In genomic region chr5:125072425-125072824, GRCm38 (mm10) we compare ENCODE assay signal across 12 mouse cellular contexts.
DNase-seq lines count a peak whose midpoint lies in the region; ATAC-seq and TF ChIP-seq lines count a peak whose summit lies in the region.
"Had no signal": no experiment of that assay in that cellular context is flagged by ENCODE, and none has a peak within 500 bp of the region (broad histone marks: within the 10 kb centered on the region; RNA-seq: fewer than 3 reads in every experiment).

No protein-coding gene starts in this region.

- H3K9me3 ChIP-seq in kidney, postnatal 0 days (replicated peaks; ENCODE audit: low read length) = no peaks in the 10 kb centered on the region
- H3K9me3 ChIP-seq in embryonic facial prominence, embryonic 14.5 days (ENCODE audit: control insufficient read depth, low read length) = no peaks in the 10 kb centered on the region
- H3K9me3 ChIP-seq in megakaryocyte, embryonic 14.5 days = no peaks in the 10 kb centered on the region
- H3K9me3 ChIP-seq: forebrain, embryonic 13.5 days; hindbrain, embryonic 15.5 days; midbrain, embryonic 12.5 days had no signal

- WGBS in kidney, postnatal 0 days = 68% methylated on average over 7 of the region's 7 CpGs
- 88% methylated on average over 7 of the region's 7 CpGs for WGBS in embryonic facial prominence, embryonic 14.5 days

- peaks cover 19% of the 10 kb centered on the region for H3K36me3 ChIP-seq in kidney, postnatal 0 days (ENCODE audit: insufficient read depth, low read length)
- H3K36me3 ChIP-seq in embryonic facial prominence, embryonic 14.5 days (ENCODE audit: control insufficient read depth, insufficient read depth, low read length) = peaks cover 71% of the 10 kb centered on the region
- H3K36me3 ChIP-seq in megakaryocyte, embryonic 14.5 days (replicated peaks; ENCODE audit: low read length) = peaks cover 84% of the 10 kb centered on the region

- H3K4me1 ChIP-seq in kidney, postnatal 0 days (replicated peaks; ENCODE audit: insufficient read depth, low read length) = peaks cover 35% of the 10 kb centered on the region
- peaks cover 17% of the 10 kb centered on the region for H3K4me1 ChIP-seq in embryonic facial prominence, embryonic 14.5 days (ENCODE audit: control insufficient read depth, insufficient read depth, low read length)
- H3K4me1 ChIP-seq in megakaryocyte, embryonic 14.5 days = peaks cover 80% of the 10 kb centered on the region

- no peak overlapping the region for H3K27ac ChIP-seq in kidney, postnatal 0 days
- H3K27ac ChIP-seq in embryonic facial prominence, embryonic 14.5 days (replicated peaks; ENCODE audit: low read depth, low read length) = peak overlapping the region; percentile 33; the same call in 1 of the 2 replicates
- H3K27ac ChIP-seq: forebrain, embryonic 13.5 days; midbrain, embryonic 12.5 days had no signal

- no peak for ATAC-seq in kidney, postnatal 0 days (replicated peaks; ENCODE audit: low FRiP score, low read depth)
- no peak for ATAC-seq in embryonic facial prominence, embryonic 14.5 days (ENCODE audit: low read depth)
- ATAC-seq: forebrain, embryonic 13.5 days had no signal

- no peak for TF ChIP-seq CTCF in kidney, postnatal 0 days (IDR thresholded peaks at IDR 0.05; ENCODE audit: low read depth)

- H3K9ac ChIP-seq in kidney, postnatal 0 days (ENCODE audit: low read depth, low read length) = no peak overlapping the region
- no peak overlapping the region for H3K9ac ChIP-seq in embryonic facial prominence, embryonic 14.5 days (ENCODE audit: low read depth, low read length)
- H3K9ac ChIP-seq: forebrain, embryonic 13.5 days; hindbrain, embryonic 15.5 days; midbrain, embryonic 12.5 days had no signal

- DNase-seq in adrenal gland, postnatal 14 days = peak; percentile 56
- DNase-seq in adrenal gland, adult 18-20 months (ENCODE audit: low spot score in 2 of 2) = no peak
- peak; percentile 37 for DNase-seq in kidney, postnatal 0 days (ENCODE audit: low spot score)
- no peak for DNase-seq in kidney, postnatal 14 days
- DNase-seq in embryonic facial prominence, embryonic 14.5 days (ENCODE audit: low spot score) = no peak
- DNase-seq in urinary bladder, postnatal 4 days (ENCODE audit: low spot score in 2 of 2) = no peak
- no peak for DNase-seq in retina, embryonic 14.5 days (ENCODE audit: low spot score)
- DNase-seq: cerebellum, postnatal 14 days had no signal

- no peak overlapping the region for H3K4me3 ChIP-seq in kidney, postnatal 0 days (replicated peaks; ENCODE audit: low read depth, low read length)
- H3K4me3 ChIP-seq in embryonic facial prominence, embryonic 14.5 days (ENCODE audit: low read depth, low read length) = no peak overlapping the region
- peak overlapping the region; percentile 42 for H3K4me3 ChIP-seq in megakaryocyte, embryonic 14.5 days (replicated peaks)
- H3K4me3 ChIP-seq: forebrain, embryonic 13.5 days; hindbrain, embryonic 15.5 days; midbrain, embryonic 12.5 days had no signal

- no peaks in the 10 kb centered on the region for H3K27me3 ChIP-seq in kidney, postnatal 0 days (ENCODE audit: insufficient read depth, low read length)
- no peaks in the 10 kb centered on the region for H3K27me3 ChIP-seq in embryonic facial prominence, embryonic 14.5 days (replicated peaks; ENCODE audit: control insufficient read depth, insufficient read depth, low read length)
- H3K27me3 ChIP-seq in megakaryocyte, embryonic 14.5 days (replicated peaks) = peaks cover 20% of the 10 kb centered on the region
- H3K27me3 ChIP-seq: forebrain, embryonic 13.5 days; hindbrain, embryonic 15.5 days; midbrain, embryonic 12.5 days had no signal

- no peak overlapping the region for H3K4me2 ChIP-seq in kidney, postnatal 0 days (ENCODE audit: low read length)
- no peak overlapping the region for H3K4me2 ChIP-seq in embryonic facial prominence, embryonic 14.5 days (ENCODE audit: low read depth, low read length)
- H3K4me2 ChIP-seq: forebrain, embryonic 13.5 days; hindbrain, embryonic 15.5 days; midbrain, embryonic 12.5 days had no signal

Comparison
In these comparisons a context has a peak if more than half of its experiments do, and no peak if none do; other contexts are left out.
1. DNase-seq: peak in adrenal gland, postnatal 14 days (single experiment) and kidney, postnatal 0 days (single experiment); none in adrenal gland, adult 18-20 months (0 of 2), kidney, postnatal 14 days (single experiment), embryonic facial prominence, embryonic 14.5 days (single experiment), urinary bladder, postnatal 4 days (0 of 2) and retina, embryonic 14.5 days (single experiment).